Mouse (Mus musculus) adrenal gland, adult (tissue): Measurements from ENCODE around the gene Stat5b.

ENCODE experiments used
- DNase-seq, 2 experiments: peaks; one replicate each; pipeline ENCODE4 v3.0.0; 2022 to 2023; ENCODE audit warnings: low spot score in 1 of 2; ENCODE audit not compliant: inconsistent age in 2 of 2

Gene Stat5b

GRCm38 (mm10) chr11:100870256-100870967, 19.9 kb upstream of the Stat5b start:
- DNase-seq, result peak in 1 of 2 experiments; percentile 89

GRCm38 (mm10) chr11:100865618-100866017, 15.1 kb upstream of the Stat5b start:
- no peak for DNase-seq

- no peak for DNase-seq
Measured at GRCm38 (mm10) chr11:100863141-100863540, 12.6 kb upstream of the Stat5b start.

GRCm38 (mm10) chr11:100861836-100862235, 11.3 kb upstream of the Stat5b start:
- DNase-seq, result no peak

GRCm38 (mm10) chr11:100861335-100861734, 10.8 kb upstream of the Stat5b start:
- DNase-seq, result no peak

GRCm38 (mm10) chr11:100860198-100861048, 9.9 kb upstream of the Stat5b start:
- peak; percentile 92 to 96 for DNase-seq

GRCm38 (mm10) chr11:100859579-100860075, 9.1 kb upstream of the Stat5b start:
- no peak for DNase-seq

- peak; percentile 91 to 96 for DNase-seq
Measured at GRCm38 (mm10) chr11:100858935-100859578, 8.5 kb upstream of the Stat5b start, which contains the start of gene Stat5a. TSS of gene Stat5a (plus strand) at chr11:100859351.

- no peak for DNase-seq
Measured at GRCm38 (mm10) chr11:100857960-100858359, 7.4 kb upstream of the Stat5b start.

- DNase-seq, result no peak
Measured at GRCm38 (mm10) chr11:100855178-100855577, 4.7 kb upstream of the Stat5b start.

GRCm38 (mm10) chr11:100854268-100854667, 3.7 kb upstream of the Stat5b start:
- no peak for DNase-seq

GRCm38 (mm10) chr11:100853018-100853417, 2.5 kb upstream of the Stat5b start:
- DNase-seq, result no peak

GRCm38 (mm10) chr11:100852088-100852487, 1.6 kb upstream of the Stat5b start:
- no peak for DNase-seq

GRCm38 (mm10) chr11:100850778-100851528, 429 bp upstream of the Stat5b start:
- DNase-seq, result peak; percentile 83 to 94

GRCm38 (mm10) chr11:100849456-100850037, 977 bp downstream of the Stat5b start:
- DNase-seq, result peak in 1 of 2 experiments; percentile 63

GRCm38 (mm10) chr11:100848789-100849379, 1.6 kb downstream of the Stat5b start:
- peak in 1 of 2 experiments; percentile 68 for DNase-seq

GRCm38 (mm10) chr11:100848080-100848479, 2.4 kb downstream of the Stat5b start:
- no peak for DNase-seq

- no peak for DNase-seq
Measured at GRCm38 (mm10) chr11:100847572-100847971, 3.0 kb downstream of the Stat5b start.

GRCm38 (mm10) chr11:100845793-100846192, 4.7 kb downstream of the Stat5b start:
- DNase-seq, result no peak

- no peak for DNase-seq
Measured at GRCm38 (mm10) chr11:100844121-100844520, 6.4 kb downstream of the Stat5b start.
